Mouse (Mus musculus) hindbrain, embryonic 11.5 days (tissue): ENCODE results near the gene Unkl. TPM values are rescaled to one million over a fixed set of nuclear protein-coding genes. Genes with fewer than 3 reads are reported as not detected.

ENCODE experiments used
- ATAC-seq: fragments of 200-750 bp; cut with Nextera tagmentation; 2 replicates; pipeline ENCODE4 v1.8.0; 2017; ENCODE audit warnings: mild to moderate bottlenecking, moderate TSS enrichment, moderate library complexity; ENCODE audit not compliant: low FRiP score
- DNase-seq: peaks from one replicate; pipeline ENCODE4 v3.0.0-alpha.2; 2015; ENCODE audit warnings: low spot score
- H3K27ac ChIP-seq: fragments of 300-500 bp; sonication (generic); 2 replicates; pipeline ENCODE4 v1.5.1; 2014; ENCODE audit warnings: mild to moderate bottlenecking, low read depth, low read length
- H3K27me3 ChIP-seq: fragments of 300-500 bp; sonication (generic); 2 replicates; pipeline ENCODE4 v1.6.1; 2014; ENCODE audit warnings: mild to moderate bottlenecking, low read length, moderate library complexity, mixed read lengths; ENCODE audit not compliant: control insufficient read depth, insufficient read depth
- H3K36me3 ChIP-seq: fragments of 300-500 bp; sonication (generic); 2 replicates; pipeline ENCODE4 v1.6.1; 2014; ENCODE audit warnings: mild to moderate bottlenecking, low read length, moderate library complexity, mixed read lengths; ENCODE audit not compliant: control insufficient read depth, insufficient read depth
- H3K4me1 ChIP-seq: fragments of 300-500 bp; sonication (generic); replicated peaks from 2 replicates; pipeline ENCODE4 v1.6.1; 2014; ENCODE audit warnings: low read length, mixed read lengths; ENCODE audit not compliant: control insufficient read depth, insufficient read depth
- H3K4me2 ChIP-seq: fragments of 300-500 bp; sonication (generic); replicated peaks from 2 replicates; pipeline ENCODE4 v1.6.1; 2014; ENCODE audit warnings: mild to moderate bottlenecking, low read depth, low read length
- H3K4me3 ChIP-seq: fragments of 300-500 bp; sonication (generic); 2 replicates; pipeline ENCODE4 v1.5.1; 2014; ENCODE audit warnings: low read depth, low read length
- H3K9ac ChIP-seq: fragments of 300-500 bp; sonication (generic); 2 replicates; pipeline ENCODE4 v1.6.1; 2014; ENCODE audit warnings: low read depth, low read length
- H3K9me3 ChIP-seq: fragments of 300-500 bp; sonication (generic); 2 replicates; pipeline ENCODE4 v1.6.1; 2016; ENCODE audit warnings: low read length; ENCODE audit not compliant: control insufficient read depth
- WGBS: fragments of 180-500 bp; shearing (Covaris S2); extraction: QIAGEN DNeasy Blood & Tissue Kit; methylation state at CpG from one replicate; pipeline ENCODE4 v1.1.7; 2014; 5-methylcytosine and 5-hydroxymethylcytosine counted together
- polyA plus RNA-seq: library from polyadenylated mRNA; unstranded; fragments of >200 nt; fragmentation: Nextera tagmentation; extraction: Ambion mirVana; gene quantifications from 2 replicates; pipeline ENCODE4 v1.2.1, GENCODE M21; 2014

The Unkl gene
- 4.3 and 4.5 TPM in 2 replicates for polyA plus RNA-seq

GRCm38 (mm10) chr17:25188150-25189031 is at the start of gene Unkl:
Gene Unkl, plus strand, starts transcription at chr17:25188397.
- peak; percentile 49; the same call in 1 of the 2 replicates for ATAC-seq
- H3K36me3 ChIP-seq: no peaks in the 10 kb centered on the region
- H3K9ac ChIP-seq: peak within 1 kb of the TSS; percentile 86
- DNase-seq: peak; percentile 75
- no peaks in the 10 kb centered on the region for H3K9me3 ChIP-seq
- H3K4me1 ChIP-seq: peaks cover 3% of the 10 kb centered on the region; the same call in 1 of the 2 replicates
- under 1% methylated on average over 73 of the region's 104 CpGs for WGBS
- H3K27me3 ChIP-seq: no peaks in the 10 kb centered on the region
- H3K4me3 ChIP-seq: peak within 1 kb of the TSS; percentile 85
- peak within 1 kb of the TSS; percentile 71 for H3K27ac ChIP-seq
- H3K4me2 ChIP-seq: peak within 1 kb of the TSS; percentile 86

DNA sequence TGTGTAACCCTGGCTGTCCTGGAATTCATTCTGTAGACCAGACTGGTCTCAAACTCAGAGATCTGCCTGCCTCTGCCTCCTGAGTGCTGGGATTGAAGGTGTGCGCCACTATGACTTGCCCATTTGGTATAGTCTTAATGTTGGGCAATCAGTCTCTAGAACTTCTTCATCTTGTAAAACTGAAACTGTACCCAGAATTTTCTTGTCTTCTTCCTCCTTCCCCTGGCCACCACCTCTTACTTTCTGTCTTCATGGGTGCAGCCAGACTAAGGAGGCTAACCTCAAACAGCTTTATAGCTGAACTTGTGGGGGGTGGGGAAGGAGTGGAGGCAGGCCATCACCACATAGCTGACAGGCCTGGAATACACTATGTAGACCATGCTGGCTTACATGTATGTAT is 49.4 kb upstream of the Unkl start:
- Histone ChIP-seq H3K9ac (no peak overlapping the region), H3K9me3 (no peaks in the 10 kb centered on the region), H3K27me3 (no peaks in the 10 kb centered on the region), H3K4me1 (peaks cover 8% of the 10 kb centered on the region), H3K4me2 (no peak overlapping the region), H3K36me3 (no peaks in the 10 kb centered on the region), H3K4me3 (no peak overlapping the region), H3K27ac (no peak overlapping the region)
- ATAC-seq (no peak), DNase-seq (no peak)
- 100% methylated on average over 1 of the region's 1 CpGs for WGBS

DNA sequence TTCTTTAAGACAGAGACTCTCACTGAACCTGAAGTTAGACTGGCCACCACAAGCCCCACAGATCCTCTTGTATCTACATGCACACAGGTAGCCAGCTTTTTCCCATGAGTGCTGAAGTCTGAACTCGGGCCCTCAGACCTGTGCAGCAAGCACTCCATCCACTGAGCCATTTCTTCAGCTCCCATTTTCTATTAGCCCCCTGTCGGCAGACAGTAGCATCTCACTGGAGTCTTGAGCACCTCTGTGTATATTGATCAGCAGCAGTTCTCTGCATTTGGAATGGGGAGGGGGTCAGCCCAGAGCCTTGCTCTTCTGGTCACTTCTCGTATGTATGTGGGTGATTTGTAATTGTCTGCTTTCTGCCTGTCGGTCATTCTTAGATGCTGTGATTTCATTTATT is 48.2 kb upstream of the Unkl start:
- 72% methylated on average over 4 of the region's 4 CpGs for WGBS
- H3K9me3 ChIP-seq: no peaks in the 10 kb centered on the region
- no peaks in the 10 kb centered on the region for H3K4me1 ChIP-seq
- H3K36me3 ChIP-seq: no peaks in the 10 kb centered on the region
- DNase-seq: peak; percentile 20
- ATAC-seq: no peak
- H3K4me3 ChIP-seq: no peak overlapping the region
- H3K27me3 ChIP-seq: no peaks in the 10 kb centered on the region
- no peak overlapping the region for H3K9ac ChIP-seq
- no peak overlapping the region for H3K4me2 ChIP-seq
- H3K27ac ChIP-seq: no peak overlapping the region

DNA sequence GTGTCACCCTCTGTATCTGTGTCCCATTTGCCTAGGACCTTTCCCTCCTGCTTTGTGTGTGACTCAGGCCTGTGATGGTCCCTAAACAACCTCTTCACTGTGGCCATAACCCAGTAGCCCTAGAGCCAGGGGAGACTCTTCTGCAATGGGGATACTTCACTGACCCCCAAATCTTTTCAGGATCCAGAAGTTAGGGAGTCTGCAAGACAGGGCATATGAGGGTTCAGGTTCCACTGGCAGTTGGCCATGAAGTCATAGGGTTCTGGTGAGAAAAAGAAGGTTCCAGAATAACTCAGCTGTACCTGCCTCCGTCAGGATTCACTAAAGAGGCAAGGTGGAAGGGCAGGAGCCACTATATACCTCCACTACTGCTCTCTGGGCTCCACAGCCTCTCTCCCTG is 26.0 kb upstream of the Unkl start, which contains the start of gene Ccdc154:
Gene Ccdc154 (plus strand): TSS at position 301 of the 400 bp plus-strand sequence.
- H3K9ac ChIP-seq: no peak within 1 kb of the TSS
- DNase-seq (no peak), ATAC-seq (no peak)
- H3K4me3 ChIP-seq: no peak within 1 kb of the TSS
- 85% methylated on average over 1 of the region's 1 CpGs for WGBS
- no peak within 1 kb of the TSS for H3K4me2 ChIP-seq
- no peaks in the 10 kb centered on the region for H3K9me3 ChIP-seq
- no peaks in the 10 kb centered on the region for H3K27me3 ChIP-seq
- no peak within 1 kb of the TSS for H3K27ac ChIP-seq
- H3K36me3 ChIP-seq: no peaks in the 10 kb centered on the region; the same call in 1 of the 2 replicates
- no peaks in the 10 kb centered on the region for H3K4me1 ChIP-seq

DNA sequence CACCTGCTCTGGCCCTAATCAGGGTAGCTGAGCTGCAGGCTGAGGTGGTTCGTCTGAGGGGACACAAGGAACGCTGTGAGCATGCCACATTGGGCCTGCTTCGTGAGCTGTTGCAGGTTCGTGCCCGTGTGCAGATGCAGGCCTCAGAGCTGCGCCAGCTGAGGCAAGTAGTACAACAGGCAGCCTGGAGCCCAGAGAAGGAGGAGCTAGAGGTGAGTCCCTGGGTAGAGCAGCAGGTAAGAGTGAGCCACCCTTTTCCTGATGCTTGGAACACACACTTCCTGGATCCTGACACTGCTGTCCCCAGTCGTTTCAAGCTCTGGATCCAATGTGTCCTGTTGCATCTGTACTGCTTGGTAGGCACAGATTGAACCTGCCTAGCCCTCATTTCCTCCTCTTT is 24.8 kb upstream of the Unkl start:
- H3K27me3 ChIP-seq: no peaks in the 10 kb centered on the region
- no peak for ATAC-seq
- no peaks in the 10 kb centered on the region; the same call in 1 of the 2 replicates for H3K36me3 ChIP-seq
- H3K4me2 ChIP-seq: no peak overlapping the region
- 76% methylated on average over 7 of the region's 7 CpGs for WGBS
- no peak overlapping the region for H3K4me3 ChIP-seq
- H3K9me3 ChIP-seq: no peaks in the 10 kb centered on the region
- no peak for DNase-seq
- H3K9ac ChIP-seq: no peak overlapping the region
- no peak overlapping the region for H3K27ac ChIP-seq
- H3K4me1 ChIP-seq: no peaks in the 10 kb centered on the region

DNA sequence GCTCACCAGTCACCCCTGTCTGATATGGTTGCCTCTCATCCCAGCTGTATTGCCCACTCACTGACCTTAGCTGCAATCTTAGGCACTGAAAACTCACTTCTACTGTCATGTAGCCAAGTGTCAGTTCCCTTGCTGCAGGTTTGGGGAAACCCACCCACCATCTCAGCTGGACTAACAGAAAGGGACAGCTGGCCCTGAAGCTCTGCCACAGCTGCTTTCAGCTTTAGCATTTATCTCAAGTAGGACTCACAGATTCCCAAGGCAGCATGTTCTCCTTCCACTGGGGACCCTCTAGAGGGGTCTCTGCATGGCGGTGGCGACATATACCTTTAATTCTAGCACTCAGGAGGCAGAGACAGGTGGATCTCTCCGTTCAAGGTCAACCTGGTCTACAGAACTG is 23.4 kb upstream of the Unkl start:
- no peak overlapping the region for H3K9ac ChIP-seq
- no peaks in the 10 kb centered on the region for H3K9me3 ChIP-seq
- H3K27me3 ChIP-seq: no peaks in the 10 kb centered on the region
- DNase-seq: no peak
- no peak overlapping the region for H3K4me3 ChIP-seq
- no peak for ATAC-seq
- H3K4me1 ChIP-seq: no peaks in the 10 kb centered on the region
- no peaks in the 10 kb centered on the region; the same call in 1 of the 2 replicates for H3K36me3 ChIP-seq
- H3K4me2 ChIP-seq: no peak overlapping the region
- WGBS: 90% methylated on average over 3 of the region's 3 CpGs
- H3K27ac ChIP-seq: no peak overlapping the region

DNA sequence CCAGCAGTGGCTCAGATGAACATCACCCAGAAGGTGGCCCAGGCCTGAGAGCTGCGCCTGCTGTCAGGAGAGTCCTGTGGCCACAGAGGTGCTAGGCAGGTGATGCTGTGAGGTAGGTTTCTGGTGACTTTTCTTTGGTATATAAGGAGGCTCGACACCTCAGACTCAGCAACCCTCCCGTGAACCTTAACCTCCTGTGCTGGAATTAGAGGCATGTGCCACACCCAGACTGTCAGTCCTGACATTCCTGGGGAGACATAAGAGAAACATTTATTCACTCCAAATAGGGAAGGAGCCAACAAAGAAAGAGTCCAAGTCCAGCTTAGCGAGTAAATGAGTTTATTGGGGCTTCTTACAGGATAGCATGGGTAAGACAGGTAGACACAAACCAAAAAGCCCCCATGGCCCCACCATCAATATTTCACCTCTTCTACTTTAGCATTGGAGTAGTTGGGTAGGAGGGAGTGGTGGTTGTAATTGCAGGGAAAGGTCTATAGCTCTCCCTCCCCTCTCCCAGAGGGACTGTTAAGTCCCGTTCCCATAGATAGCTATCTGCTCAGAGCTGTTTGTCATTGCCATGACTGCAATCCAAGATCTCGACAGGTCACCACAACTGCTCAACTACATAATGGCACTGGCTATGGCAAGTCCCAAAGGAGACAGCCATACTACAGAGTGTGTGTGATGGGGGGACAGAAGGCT is 22.1 kb upstream of the Unkl start:
- no peaks in the 10 kb centered on the region for H3K9me3 ChIP-seq
- ATAC-seq (no peak), DNase-seq (no peak)
- H3K36me3 ChIP-seq: no peaks in the 10 kb centered on the region
- no peak overlapping the region for H3K4me3 ChIP-seq
- H3K4me2 ChIP-seq: no peak overlapping the region
- no peak overlapping the region for H3K27ac ChIP-seq
- H3K4me1 ChIP-seq: no peaks in the 10 kb centered on the region
- 74% methylated on average over 6 of the region's 6 CpGs for WGBS
- no peaks in the 10 kb centered on the region for H3K27me3 ChIP-seq
- no peak overlapping the region for H3K9ac ChIP-seq

- ATAC-seq: no peak
- no peak for DNase-seq
- Histone ChIP-seq H3K27ac (no peak overlapping the region), H3K4me2 (no peak overlapping the region), H3K4me1 (no peaks in the 10 kb centered on the region), H3K36me3 (no peaks in the 10 kb centered on the region), H3K9ac (no peak overlapping the region), H3K9me3 (no peaks in the 10 kb centered on the region), H3K27me3 (no peaks in the 10 kb centered on the region), H3K4me3 (no peak overlapping the region)
- 89% methylated on average over 2 of the region's 2 CpGs for WGBS
Observed at GRCm38 (mm10) chr17:25169706-25170105, 18.5 kb upstream of the Unkl start.
